Mouse (Mus musculus) ES-Bruce4 (cell line): ENCODE measurements around the gene Mblac2. TPM values are rescaled to one million over a fixed set of nuclear protein-coding genes. Genes with fewer than 3 reads are reported as not detected.

Experiments used
- H3K27ac ChIP-seq: 2 replicates; pipeline ENCODE4 v1.5.1; 2012; ENCODE audit warnings: low read length, inconsistent platforms; ENCODE audit not compliant: insufficient read depth
- H3K27me3 ChIP-seq: 2 replicates; pipeline ENCODE4 v1.6.1; 2012; ENCODE audit warnings: mild to moderate bottlenecking, low read length, inconsistent platforms; ENCODE audit not compliant: control insufficient read depth, poor library complexity, insufficient read depth, severe bottlenecking
- H3K36me3 ChIP-seq: 2 replicates; pipeline ENCODE4 v1.6.1; 2012; ENCODE audit warnings: inconsistent platforms, mild to moderate bottlenecking, low read length, moderate library complexity; ENCODE audit not compliant: control insufficient read depth, poor library complexity, insufficient read depth, severe bottlenecking
- H3K4me1 ChIP-seq: one replicate; pipeline ENCODE4 v1.8.1; 2011; ENCODE audit warnings: low read length; ENCODE audit not compliant: control insufficient read depth, insufficient read depth
- H3K4me3 ChIP-seq: 2 replicates; pipeline ENCODE4 v1.5.1; 2011; ENCODE audit warnings: low read depth, mild to moderate bottlenecking, low read length
- H3K9ac ChIP-seq: 2 replicates; pipeline ENCODE4 v1.6.1; 2012; ENCODE audit warnings: low read depth, mild to moderate bottlenecking, inconsistent platforms; ENCODE audit not compliant: poor library complexity, severe bottlenecking
- H3K9me3 ChIP-seq: replicated peaks from 2 replicates; pipeline ENCODE4 v1.6.1; 2012; ENCODE audit warnings: mild to moderate bottlenecking, low read length, inconsistent platforms; ENCODE audit not compliant: control insufficient read depth, poor library complexity, insufficient read depth, severe bottlenecking
- CTCF ChIP-seq: IDR thresholded peaks from one replicate; pipeline ENCODE4 v1.8.1; 2011; ENCODE audit warnings: low read depth, low read length
- EP300 ChIP-seq: IDR thresholded peaks from 2 replicates; pipeline ENCODE4 v1.6.1; 2011; ENCODE audit warnings: low read depth, low read length; ENCODE audit not compliant: insufficient read depth
- POLR2A ChIP-seq: IDR thresholded peaks from one replicate; pipeline ENCODE4 v1.8.1; 2011; ENCODE audit warnings: low read length; ENCODE audit not compliant: insufficient read depth
- polyA plus RNA-seq: library from polyadenylated mRNA; stranded (reverse); fragments of >200 nt; gene quantifications from 2 replicates; pipeline ENCODE4 v1.2.4, GENCODE M21; 2011; ENCODE audit warnings: low read depth; ENCODE audit not compliant: missing spikeins, insufficient read depth, insufficient read length

Gene Mblac2
- polyA plus RNA-seq, 1 experiment = 2.3 TPM

DNA sequence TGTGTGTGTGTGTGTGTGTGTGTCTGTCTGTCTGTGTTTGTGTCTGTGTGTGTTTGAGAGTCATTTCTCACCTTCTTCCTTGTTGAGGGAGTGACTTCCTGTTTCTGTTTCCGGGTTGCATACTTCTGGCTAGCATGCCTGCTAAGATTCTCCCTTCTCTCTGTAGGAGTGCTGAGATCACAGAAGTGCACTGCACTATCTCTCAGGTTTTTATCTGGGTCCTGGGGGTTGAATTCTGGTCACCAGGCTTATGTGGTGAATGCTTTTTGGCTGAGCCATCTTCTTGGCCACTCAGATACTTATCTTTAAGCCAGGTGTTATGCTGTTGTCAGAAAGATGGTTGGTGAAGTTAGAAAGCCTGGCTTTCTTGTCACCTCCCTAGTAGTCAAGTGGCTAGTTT lies 82.7 kb downstream of the Mblac2 start:
- no peak overlapping the region for H3K4me3 ChIP-seq
- H3K36me3 ChIP-seq = peaks cover 8% of the 10 kb centered on the region
- H3K9me3 ChIP-seq = no peaks in the 10 kb centered on the region
- no peaks in the 10 kb centered on the region for H3K4me1 ChIP-seq
- TF ChIP-seq POLR2A = no peak
- TF ChIP-seq CTCF = no peak
- TF ChIP-seq EP300 = no peak
- H3K9ac ChIP-seq = no peak overlapping the region
- no peak overlapping the region for H3K27ac ChIP-seq
- no peaks in the 10 kb centered on the region for H3K27me3 ChIP-seq

DNA sequence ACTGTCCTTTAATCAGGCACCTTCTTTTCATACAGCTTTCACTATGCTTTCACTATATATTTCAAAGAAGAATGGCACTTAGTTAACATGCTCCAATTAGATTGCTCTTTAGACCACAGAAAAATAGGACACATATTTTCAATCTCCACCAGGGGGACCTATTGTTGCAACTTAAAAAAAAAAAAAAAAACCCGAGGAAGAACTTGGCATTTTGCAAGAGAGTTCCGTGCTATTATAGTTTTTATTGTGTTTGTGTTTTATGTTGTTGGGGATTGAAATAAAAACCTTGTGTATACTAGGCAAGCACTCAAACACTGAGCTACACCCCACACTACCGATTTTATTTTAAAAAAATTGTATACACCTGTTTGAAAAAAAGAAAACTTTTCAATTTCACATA lies 90.0 kb downstream of the Mblac2 start:
- no peak for TF ChIP-seq CTCF
- no peak for TF ChIP-seq POLR2A
- no peak for TF ChIP-seq EP300
- Histone ChIP-seq H3K36me3 (no peaks in the 10 kb centered on the region), H3K27ac (no peak overlapping the region), H3K9me3 (no peaks in the 10 kb centered on the region), H3K4me1 (no peaks in the 10 kb centered on the region), H3K4me3 (no peak overlapping the region), H3K9ac (no peak overlapping the region), H3K27me3 (no peaks in the 10 kb centered on the region)

Other genes with a start within 250 kb of the Mblac2 start
- gene Adgrv1, start 78.2 kb upstream of the Mblac2 start, polyA plus RNA-seq = 11.3 and 14.2 TPM in 2 replicates
- gene Lysmd3, start 53.7 kb upstream of the Mblac2 start, polyA plus RNA-seq = 21.0 and 28.7 TPM in 2 replicates
- 60.2 and 61.9 TPM in 2 replicates for gene Polr3g, start 328 bp upstream of the Mblac2 start, polyA plus RNA-seq
- gene Cetn3, start 71.7 kb downstream of the Mblac2 start, polyA plus RNA-seq = 180 and 198 TPM in 2 replicates